Mouse (Mus musculus) limb, embryonic 10.5 days (tissue): ENCODE results near the gene Cited1. TPM values are rescaled to one million over a fixed set of nuclear protein-coding genes. Genes with fewer than 3 reads are reported as not detected.
"Not testable (repeated sequence)": the region's sequence is repeated elsewhere in the genome, so short reads cannot be mapped to it uniquely, and the experiment has no call there.

Experiments
- DNase-seq: peaks from one replicate; pipeline ENCODE4 v3.0.0-alpha.2; 2017; ENCODE audit warnings: low spot score
- H3K27ac ChIP-seq: fragments of 300-500 bp; sonication (generic); 2 replicates; pipeline ENCODE4 v1.5.1; 2016; ENCODE audit warnings: mild to moderate bottlenecking
- H3K27me3 ChIP-seq: fragments of 300-500 bp; sonication (generic); 2 replicates; pipeline ENCODE4 v1.6.1; 2016; ENCODE audit warnings: low read depth, mild to moderate bottlenecking; ENCODE audit not compliant: poor library complexity, severe bottlenecking
- H3K36me3 ChIP-seq: fragments of 300-500 bp; sonication (generic); 2 replicates; pipeline ENCODE4 v1.6.1; 2016; ENCODE audit warnings: mild to moderate bottlenecking, moderate library complexity
- H3K4me1 ChIP-seq: fragments of 300-500 bp; sonication (generic); 2 replicates; pipeline ENCODE4 v1.6.1; 2016
- H3K4me3 ChIP-seq: fragments of 300-500 bp; sonication (generic); 2 replicates; pipeline ENCODE4 v1.5.1; 2016; ENCODE audit warnings: mild to moderate bottlenecking, moderate library complexity
- H3K9me3 ChIP-seq: fragments of 300-500 bp; sonication (generic); replicated peaks from 2 replicates; pipeline ENCODE4 v1.6.1; 2016; ENCODE audit warnings: mild to moderate bottlenecking
- WGBS: fragments of 180-500 bp; shearing (Covaris S2); methylation state at CpG from one replicate; pipeline ENCODE4 v1.1.7; 2016; 5-methylcytosine and 5-hydroxymethylcytosine counted together
- polyA plus RNA-seq: library from polyadenylated mRNA; unstranded; fragments of >200 nt; fragmentation: Nextera tagmentation; extraction: Ambion mirVana; gene quantifications from 2 replicates; pipeline ENCODE4 v1.2.1, GENCODE M21; 2016

Gene Cited1
- polyA plus RNA-seq = 27.8 and 33.1 TPM in 2 replicates

DNA sequence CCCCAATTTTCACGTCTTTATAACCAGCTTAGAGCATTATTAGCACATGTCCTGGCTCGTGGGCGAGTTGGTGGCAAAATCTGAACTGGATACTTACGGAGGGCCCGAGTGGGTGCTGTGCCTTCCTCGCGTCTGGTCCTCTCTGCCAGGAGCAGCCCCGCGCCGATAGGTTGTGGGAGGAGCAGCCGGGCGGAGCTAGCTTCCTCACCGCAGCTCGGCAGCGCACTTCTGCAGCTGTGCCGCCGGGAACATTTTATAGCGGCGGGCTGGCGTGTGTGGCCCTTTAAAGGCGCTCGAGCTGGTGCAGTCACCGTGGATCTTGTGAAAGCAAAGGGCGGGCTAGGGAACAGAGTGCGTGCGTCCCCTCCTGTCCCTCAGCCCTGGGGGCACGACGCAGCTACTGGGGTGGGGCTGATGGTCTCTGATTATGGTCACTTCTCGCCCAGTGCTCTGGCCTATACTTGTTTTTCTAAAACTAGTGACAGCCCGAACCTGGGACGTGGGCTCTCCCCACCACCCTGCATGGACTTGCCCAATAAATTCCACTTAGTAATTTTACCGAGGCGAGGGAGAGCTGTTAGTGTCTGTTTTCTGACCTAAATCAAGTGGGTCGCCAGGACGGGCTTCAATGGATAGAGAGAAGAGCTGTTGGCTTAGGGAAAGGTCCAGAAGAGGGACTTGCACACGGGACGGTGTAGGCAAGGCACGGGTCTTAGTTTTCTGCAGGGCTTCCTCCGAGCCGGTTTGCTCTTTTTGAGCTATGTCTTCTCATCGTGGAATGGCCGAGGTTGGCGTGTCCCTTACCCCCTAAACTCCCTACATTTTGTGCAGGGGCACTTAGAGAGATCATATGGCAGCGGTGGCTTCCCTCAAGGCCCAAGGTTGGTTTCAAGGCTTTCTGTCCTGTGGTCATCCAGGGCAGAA is at the start of gene Cited1:
TSS of gene Cited1 (minus strand) at position 245 of the 924 bp plus-strand sequence.
- WGBS = 12% methylated on average over 44 of the region's 44 CpGs
- peak; percentile 79 for DNase-seq
- Histone ChIP-seq H3K36me3 (peaks cover 6% of the 10 kb centered on the region), H3K9me3 (no peaks in the 10 kb centered on the region), H3K27ac (peak within 1 kb of the TSS; percentile 82), H3K4me1 (peaks cover 19% of the 10 kb centered on the region), H3K4me3 (peak within 1 kb of the TSS; percentile 64), H3K27me3 (peaks cover 87% of the 10 kb centered on the region)

GRCm38 (mm10) chrX:102284889-102285288 is 32.9 kb upstream of the Cited1 start:
- 0 out of 2 replicates have a peak overlapping the region, but pooled peaks have one; percentile 14 for H3K27ac ChIP-seq
- peaks cover 98% of the 10 kb centered on the region for H3K27me3 ChIP-seq
- 52% methylated on average over 3 of the region's 3 CpGs for WGBS
- H3K4me3 ChIP-seq = no peak overlapping the region
- no peak for DNase-seq
- no peaks in the 10 kb centered on the region for H3K9me3 ChIP-seq
- peaks cover 21% of the 10 kb centered on the region for H3K4me1 ChIP-seq
- H3K36me3 ChIP-seq = no peaks in the 10 kb centered on the region

- peaks cover 98% of the 10 kb centered on the region for H3K27me3 ChIP-seq
- no peaks in the 10 kb centered on the region for H3K4me1 ChIP-seq
- no peaks in the 10 kb centered on the region for H3K9me3 ChIP-seq
- H3K27ac ChIP-seq = no peak overlapping the region
- no peaks in the 10 kb centered on the region for H3K36me3 ChIP-seq
- 82% methylated on average over 14 of the region's 14 CpGs for WGBS
- no peak for DNase-seq
- H3K4me3 ChIP-seq = no peak overlapping the region
Measured at GRCm38 (mm10) chrX:102262620-102263345, 10.8 kb upstream of the Cited1 start.

GRCm38 (mm10) chrX:102259772-102260171 is 7.8 kb upstream of the Cited1 start:
- Histone ChIP-seq H3K27ac (no peak overlapping the region), H3K9me3 (no peaks in the 10 kb centered on the region), H3K4me1 (no peaks in the 10 kb centered on the region), H3K36me3 (no peaks in the 10 kb centered on the region), H3K4me3 (no peak overlapping the region), H3K27me3 (peaks cover 79% of the 10 kb centered on the region)
- DNase-seq = no peak
- WGBS = 94% methylated on average over 4 of the region's 4 CpGs

DNA sequence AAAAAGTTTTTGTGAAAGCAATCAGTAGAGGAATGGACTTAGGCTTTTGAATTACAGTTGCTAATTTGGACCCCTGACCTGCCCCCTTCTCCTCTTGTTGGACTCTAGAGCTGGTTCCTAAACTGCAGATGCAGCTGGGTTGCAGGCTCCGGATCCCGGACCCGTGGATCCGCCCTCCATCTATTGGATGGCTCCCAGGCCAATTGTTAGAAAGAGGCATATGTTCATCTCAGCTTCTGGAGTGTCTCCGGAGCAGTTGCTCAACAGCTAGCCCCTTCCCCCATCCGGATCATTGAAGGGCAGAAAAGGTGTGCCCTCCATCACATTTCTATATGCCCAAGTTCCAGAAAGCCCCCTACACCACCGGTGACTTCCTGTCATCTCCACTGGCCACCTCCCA is 1.9 kb upstream of the Cited1 start:
- Histone ChIP-seq H3K36me3 (no peaks in the 10 kb centered on the region), H3K4me1 (peaks cover 19% of the 10 kb centered on the region), H3K9me3 (no peaks in the 10 kb centered on the region), H3K27ac (no peak overlapping the region), H3K4me3 (peak overlapping the region; percentile 22), H3K27me3 (peaks cover 79% of the 10 kb centered on the region)
- DNase-seq = peak; percentile 41
- WGBS = 10% methylated on average over 7 of the region's 7 CpGs

DNA sequence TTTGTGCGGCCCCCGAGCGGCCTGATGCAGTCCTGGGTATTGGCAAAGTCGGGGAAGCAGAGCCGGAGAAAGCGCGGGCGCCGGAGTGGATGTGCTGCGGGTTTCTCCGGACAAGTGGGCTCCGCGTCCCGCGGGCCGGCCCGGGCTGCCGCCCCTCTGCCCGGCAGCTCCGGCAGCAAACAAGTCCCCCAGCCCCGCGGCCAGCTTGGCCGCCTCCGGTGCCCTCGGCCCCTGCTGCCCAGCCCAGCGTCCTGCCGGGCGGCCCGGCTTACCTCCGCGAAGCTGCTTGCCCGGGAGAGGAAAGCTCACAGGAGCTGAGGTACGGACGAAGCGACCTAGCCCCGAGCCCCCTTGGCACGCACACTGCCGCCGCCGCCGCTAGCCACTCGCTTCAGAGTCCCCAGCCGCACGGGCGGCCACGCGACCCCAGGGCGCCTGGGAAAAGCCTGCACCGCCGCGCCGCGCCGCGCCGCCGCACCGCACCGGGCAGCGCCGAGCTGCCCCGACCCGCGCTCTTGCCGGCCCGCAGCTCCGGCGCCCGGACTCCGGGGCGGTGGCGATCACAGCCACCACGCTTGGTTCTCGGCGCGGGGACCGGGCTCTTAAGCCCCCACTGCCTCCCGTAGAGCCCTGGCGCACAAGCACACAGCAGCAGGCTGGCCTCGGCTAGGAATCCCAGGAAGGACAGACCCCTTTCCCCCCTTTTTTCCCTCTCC is 602 bp downstream of the Cited1 start:
- Histone ChIP-seq H3K27ac (peak overlapping the region; percentile 82), H3K4me1 (peaks cover 19% of the 10 kb centered on the region), H3K36me3 (peaks cover 12% of the 10 kb centered on the region), H3K27me3 (peaks cover 95% of the 10 kb centered on the region), H3K4me3 (peak overlapping the region; percentile 64), H3K9me3 (no peaks in the 10 kb centered on the region)
- WGBS = 14% methylated on average over 73 of the region's 80 CpGs
- no peak for DNase-seq

- WGBS = 4% methylated on average over 24 of the region's 24 CpGs
- Histone ChIP-seq H3K4me1 (peaks cover 19% of the 10 kb centered on the region), H3K36me3 (peaks cover 12% of the 10 kb centered on the region), H3K4me3 (peak overlapping the region; percentile 64), H3K9me3 (no peaks in the 10 kb centered on the region), H3K27me3 (peaks cover 100% of the 10 kb centered on the region), H3K27ac (peak overlapping the region; percentile 82)
- DNase-seq = peak; percentile 59
Measured at GRCm38 (mm10) chrX:102250891-102251170, 1.1 kb downstream of the Cited1 start.

- peaks cover 12% of the 10 kb centered on the region for H3K36me3 ChIP-seq
- peak overlapping the region; percentile 64 for H3K4me3 ChIP-seq
- no peaks in the 10 kb centered on the region for H3K9me3 ChIP-seq
- 12% methylated on average over 67 of the region's 68 CpGs for WGBS
- DNase-seq = peak; percentile 59
- peak overlapping the region; percentile 82 for H3K27ac ChIP-seq
- H3K4me1 ChIP-seq = peaks cover 19% of the 10 kb centered on the region
- peaks cover 99% of the 10 kb centered on the region for H3K27me3 ChIP-seq
Measured at GRCm38 (mm10) chrX:102250150-102250890, 1.7 kb downstream of the Cited1 start.

DNA sequence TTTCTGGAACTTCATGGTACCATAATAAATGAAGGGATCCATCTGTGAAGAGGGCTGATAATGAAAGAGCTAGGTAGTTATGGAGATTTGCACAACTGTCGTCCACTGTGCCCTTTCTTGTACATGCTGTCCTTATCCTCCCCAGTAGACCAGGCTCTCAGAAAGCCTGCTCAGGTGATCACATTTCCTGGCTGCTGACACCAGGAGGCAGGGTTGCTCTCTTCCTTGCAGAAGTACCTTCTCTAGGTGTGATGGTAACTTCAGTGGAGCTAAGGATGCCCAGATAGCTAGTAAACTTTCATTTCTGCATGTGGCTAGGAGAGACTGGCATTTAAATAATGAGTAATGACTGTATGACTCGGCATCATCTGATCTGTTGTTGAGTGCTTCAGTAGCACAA is 7.6 kb downstream of the Cited1 start:
- DNase-seq = no peak
- Histone ChIP-seq H3K4me3 (no peak overlapping the region), H3K27ac (no peak overlapping the region), H3K36me3 (peaks cover 12% of the 10 kb centered on the region), H3K27me3 (peaks cover 87% of the 10 kb centered on the region), H3K4me1 (no peaks in the 10 kb centered on the region), H3K9me3 (no peaks in the 10 kb centered on the region)
- 71% methylated on average over 2 of the region's 2 CpGs for WGBS

- no peaks in the 10 kb centered on the region for H3K36me3 ChIP-seq
Measured at GRCm38 (mm10) chrX:102219126-102219525, 32.9 kb downstream of the Cited1 start.

DNA sequence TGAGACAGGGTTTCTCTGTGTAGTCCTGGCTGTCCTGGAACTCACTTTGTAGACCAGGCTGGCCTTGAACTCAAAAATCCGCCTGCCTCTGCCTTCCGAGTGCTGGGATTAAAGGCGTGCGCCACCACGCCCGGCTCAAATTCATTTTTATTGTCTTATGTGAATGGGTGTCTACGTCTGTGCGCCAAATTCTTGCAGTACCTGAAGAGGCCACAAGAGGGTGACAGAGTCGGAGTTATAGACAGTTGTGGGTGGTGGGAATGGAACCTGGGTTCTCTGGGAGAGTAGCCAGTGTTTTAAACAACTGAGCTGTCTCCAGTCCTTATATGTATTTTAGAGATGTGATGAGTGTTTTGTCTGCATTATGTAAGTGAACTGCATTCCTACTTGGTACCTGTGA is 36.6 kb downstream of the Cited1 start:
- DNase-seq = peak; percentile 54
- H3K36me3 ChIP-seq, H3K27ac ChIP-seq, H3K4me1 ChIP-seq, H3K4me3 ChIP-seq, H3K9me3 ChIP-seq: not testable (repeated sequence)
- H3K27me3 ChIP-seq = peaks cover 29% of the 10 kb centered on the region; the same call in 1 of the 2 replicates
- WGBS = 43% methylated on average over 9 of the region's 9 CpGs

More at GRCm38 (mm10) chrX:102219126-102219525, 32.9 kb downstream of the Cited1 start:
- no peaks in the 10 kb centered on the region for H3K4me1 ChIP-seq
- H3K4me3 ChIP-seq = no peak overlapping the region
- no peak overlapping the region for H3K27ac ChIP-seq
- H3K9me3 ChIP-seq = no peaks in the 10 kb centered on the region
- 13% methylated on average over 1 of the region's 1 CpGs for WGBS
- H3K27me3 ChIP-seq = peaks cover 17% of the 10 kb centered on the region; the same call in 1 of the 2 replicates
- DNase-seq = peak; percentile 46
